Mouse (Mus musculus) cerebellum, adult 11 months (tissue): ENCODE measurements around the gene Slc26a6.

Experiments
- DNase-seq: peaks from one replicate; pipeline ENCODE4 v3.0.0; 2022

Slc26a6 gene

DNA sequence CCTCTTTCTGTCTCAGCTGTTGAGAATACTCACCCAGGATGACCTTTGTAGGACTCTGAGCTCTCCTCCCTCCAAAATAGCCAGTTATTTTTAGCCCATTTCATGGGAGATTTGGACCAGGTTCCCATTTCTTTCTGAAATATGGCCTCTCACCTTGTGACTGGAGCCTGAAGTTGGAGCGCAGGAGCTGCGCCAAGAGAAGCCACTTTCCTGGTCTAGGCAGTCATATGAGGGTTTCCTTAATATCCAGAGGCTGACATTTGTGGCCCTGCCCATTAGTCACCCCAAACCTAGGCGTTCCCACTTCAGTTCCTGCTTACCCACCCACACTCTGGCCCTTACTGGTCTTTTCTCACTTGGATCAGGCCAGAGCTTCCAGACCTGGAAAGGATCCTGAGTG lies at the start of gene Slc26a6:
Gene Slc26a6, plus strand, starts transcription at position 308 of the 400 bp plus-strand sequence.
- no peak for DNase-seq

DNA sequence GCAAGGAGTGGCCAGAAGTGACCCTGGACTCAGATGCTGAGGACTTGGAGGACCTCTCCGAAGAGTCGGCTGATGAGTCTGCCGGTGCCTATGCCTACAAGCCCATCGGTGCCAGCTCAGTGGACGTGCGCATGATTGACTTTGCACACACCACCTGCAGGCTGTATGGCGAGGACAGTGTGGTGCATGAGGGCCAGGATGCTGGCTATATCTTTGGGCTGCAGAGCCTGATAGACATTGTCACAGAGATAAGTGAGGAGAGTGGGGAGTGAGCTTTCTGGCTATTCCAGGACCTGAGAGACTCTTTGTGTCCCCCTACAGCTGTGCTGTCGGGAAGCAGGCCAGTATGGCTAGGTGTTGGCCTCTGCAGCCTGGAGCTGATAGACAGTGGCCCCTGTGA lies 47.3 kb upstream of the Slc26a6 start:
- no peak for DNase-seq

DNA sequence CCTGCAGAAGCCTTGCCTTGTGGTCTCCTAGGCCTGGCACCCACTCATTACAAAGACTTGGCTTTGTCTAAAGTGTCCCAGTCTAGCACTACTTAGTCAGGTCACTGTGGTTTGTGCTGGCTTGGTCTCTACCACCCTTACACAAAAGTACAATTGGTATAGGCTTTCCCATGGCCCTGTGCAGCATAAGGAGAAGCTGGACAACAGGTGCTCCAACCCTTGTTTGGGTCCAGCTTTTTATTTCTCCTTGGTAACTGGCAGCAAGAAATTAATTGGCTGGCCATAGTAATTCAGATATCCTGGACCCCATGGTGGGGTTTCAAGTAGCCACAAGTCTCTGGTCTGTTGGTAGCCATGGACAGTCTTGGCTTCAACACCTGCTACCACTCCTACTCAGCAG lies 46.7 kb upstream of the Slc26a6 start:
- DNase-seq, result no peak

DNA sequence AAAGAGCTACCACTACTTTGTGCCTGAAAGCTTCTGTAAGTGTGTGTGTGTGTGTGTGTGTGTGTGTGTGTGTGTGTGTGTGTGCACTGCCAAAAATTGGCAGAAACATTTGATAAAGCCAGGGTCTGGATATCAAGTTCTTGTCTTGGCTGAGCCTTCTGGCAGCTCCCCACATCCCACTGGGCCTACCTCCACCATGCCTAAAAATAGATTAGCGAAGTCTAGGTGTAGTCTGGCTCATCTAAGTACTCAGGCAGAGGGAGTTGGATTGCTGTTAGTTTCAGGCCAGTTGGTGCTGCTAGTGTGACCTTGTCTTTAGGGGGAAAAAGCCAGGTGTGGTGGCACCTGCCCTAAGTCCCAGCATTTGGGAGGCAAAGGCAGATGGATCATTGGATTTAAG lies 46.3 kb upstream of the Slc26a6 start:
- peak; percentile 27 for DNase-seq

DNA sequence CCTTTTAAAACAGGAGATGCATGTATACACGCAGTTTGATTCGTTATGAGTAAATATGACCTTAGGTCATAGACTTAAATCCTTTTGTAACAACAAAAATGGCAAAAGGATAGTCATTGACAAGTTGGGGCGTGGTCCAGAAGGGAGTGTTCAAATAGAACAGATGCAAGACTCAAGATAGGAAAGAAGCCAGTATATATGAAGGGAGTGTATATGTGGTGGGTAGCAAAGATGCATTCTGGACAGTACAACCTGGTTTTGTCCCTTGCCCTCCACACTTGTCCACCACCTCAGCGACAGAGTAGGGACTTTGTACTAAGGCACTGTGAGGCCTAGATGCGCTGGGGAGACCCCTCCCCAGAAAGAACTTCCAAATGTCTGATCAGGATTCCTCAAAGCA lies 45.4 kb upstream of the Slc26a6 start:
- no peak for DNase-seq

DNA sequence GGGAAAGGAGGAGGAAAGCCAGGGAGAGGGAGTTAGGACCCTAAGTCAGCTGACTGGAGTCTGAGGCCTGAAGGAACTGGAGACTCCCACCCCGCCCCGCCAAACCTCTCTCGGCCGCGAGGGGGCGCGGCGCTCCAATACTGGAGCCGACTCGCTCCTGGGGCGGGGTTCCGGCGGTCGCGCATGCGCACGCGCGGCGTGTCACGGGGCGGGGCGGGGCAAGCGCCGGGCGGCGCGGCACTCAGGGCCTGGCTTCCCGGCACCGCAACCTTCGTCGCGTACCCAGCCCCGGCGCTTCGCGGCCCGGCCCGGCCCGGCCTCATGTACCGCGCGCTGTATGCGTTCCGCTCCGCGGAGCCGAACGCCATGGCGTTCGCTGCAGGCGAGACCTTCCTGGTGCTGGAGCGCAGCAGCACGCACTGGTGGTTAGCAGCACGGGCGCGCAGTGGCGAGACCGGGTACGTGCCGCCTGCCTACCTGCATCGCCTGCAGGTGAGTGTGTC lies 44.9 kb upstream of the Slc26a6 start, which contains the start of gene Nckipsd:
Gene Nckipsd, plus strand, starts transcription at position 206 of the 503 bp plus-strand sequence.
- DNase-seq, result peak; percentile 95

DNA sequence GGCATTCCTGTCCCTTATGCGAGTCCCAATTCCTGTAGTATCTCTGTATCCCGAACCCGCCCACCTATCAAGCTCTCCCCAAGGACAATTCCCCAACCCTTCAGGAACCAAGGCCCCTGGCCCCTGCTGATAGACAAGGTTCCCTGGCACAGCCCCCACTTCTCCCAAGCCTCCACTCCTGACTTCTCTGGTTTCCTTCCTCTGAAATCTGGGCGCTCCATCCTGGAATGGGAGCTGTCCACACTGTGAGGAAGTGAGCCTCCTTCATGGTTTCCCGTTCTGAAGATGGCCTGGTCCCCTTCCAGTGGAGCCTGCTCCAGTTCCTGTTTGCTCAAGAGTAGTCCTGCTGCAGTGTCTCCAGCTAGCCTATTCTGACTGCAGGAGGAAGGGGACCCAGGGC lies 43.9 kb upstream of the Slc26a6 start:
- no peak for DNase-seq

DNA sequence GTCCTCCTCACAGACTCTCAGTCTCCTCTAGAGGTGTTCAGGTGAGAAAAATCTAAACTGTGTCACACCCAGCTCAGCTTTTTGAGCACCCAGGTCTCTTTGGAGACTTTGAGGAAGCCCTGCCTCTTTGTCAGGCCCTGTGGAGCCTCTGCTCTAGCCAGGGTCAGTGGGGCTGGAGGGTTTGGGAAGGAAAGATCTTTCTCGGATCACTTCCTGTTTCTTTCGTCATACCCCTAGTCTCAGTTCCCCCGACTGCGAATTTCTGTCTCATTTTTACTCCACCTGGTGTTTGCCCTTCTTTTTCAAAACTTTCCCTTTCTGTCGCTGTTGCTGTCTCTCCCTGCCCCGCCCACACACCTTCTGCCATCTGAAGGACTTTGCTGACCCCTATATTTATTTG lies 43.4 kb upstream of the Slc26a6 start:
- no peak for DNase-seq

DNA sequence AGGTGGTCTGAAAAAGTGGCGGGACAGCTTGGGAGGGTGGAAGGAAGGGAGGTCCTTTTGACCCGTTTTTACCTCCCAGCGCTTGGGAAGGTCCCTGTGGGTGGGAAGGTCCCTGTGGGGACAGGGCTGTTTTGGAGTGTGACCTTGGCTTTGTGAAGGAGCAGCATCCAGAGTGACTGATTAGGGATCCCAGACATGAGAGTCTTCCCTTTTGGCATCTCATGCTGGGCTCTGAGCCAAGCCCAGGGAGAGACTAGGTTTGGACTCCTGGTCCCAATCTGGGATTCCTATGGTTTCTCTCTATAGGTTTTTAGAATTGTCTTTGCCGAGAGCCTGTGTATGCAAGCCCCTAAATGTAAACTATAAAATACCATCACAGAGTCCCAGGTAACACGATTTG lies 42.6 kb upstream of the Slc26a6 start:
- no peak for DNase-seq

DNA sequence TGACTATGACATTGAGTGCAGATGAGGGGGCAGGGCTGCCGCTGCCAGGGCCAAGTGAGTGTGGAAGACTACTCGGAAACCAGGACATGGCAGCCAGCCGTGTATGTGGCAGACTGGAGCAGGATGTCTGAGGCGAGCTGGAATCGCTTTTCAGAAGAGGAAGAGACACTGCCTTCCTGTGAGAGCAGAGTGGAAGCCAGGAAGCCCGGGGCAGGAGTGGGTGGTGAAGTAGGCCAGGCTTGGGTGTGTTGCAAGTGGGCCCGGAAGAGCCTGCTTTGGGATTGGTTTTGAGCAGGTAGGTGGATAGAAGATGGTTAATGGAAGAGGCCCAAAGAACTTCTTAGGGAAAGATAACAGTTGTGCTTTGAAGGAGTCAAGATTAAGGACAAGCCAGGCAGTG lies 37.5 kb upstream of the Slc26a6 start:
- no peak for DNase-seq

DNA sequence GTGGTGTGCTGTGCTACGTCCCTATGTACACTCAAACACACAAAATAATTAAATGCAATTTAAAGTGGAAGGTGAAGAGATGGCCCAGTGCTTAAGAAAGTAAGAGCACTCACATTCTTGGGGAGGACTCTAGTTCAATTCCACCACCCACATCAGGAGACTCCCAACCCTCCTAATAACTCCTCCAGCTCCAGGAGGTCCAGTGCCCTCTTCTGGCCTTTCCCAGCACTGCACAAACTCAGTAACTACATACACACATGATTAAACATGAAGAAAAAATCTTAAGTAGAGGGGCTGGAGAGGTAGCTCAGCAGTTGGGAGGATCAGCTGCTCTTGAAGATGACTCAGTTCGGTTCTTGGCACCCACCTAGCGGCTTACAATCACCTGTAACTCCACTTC lies 33.6 kb upstream of the Slc26a6 start:
- no peak for DNase-seq

DNA sequence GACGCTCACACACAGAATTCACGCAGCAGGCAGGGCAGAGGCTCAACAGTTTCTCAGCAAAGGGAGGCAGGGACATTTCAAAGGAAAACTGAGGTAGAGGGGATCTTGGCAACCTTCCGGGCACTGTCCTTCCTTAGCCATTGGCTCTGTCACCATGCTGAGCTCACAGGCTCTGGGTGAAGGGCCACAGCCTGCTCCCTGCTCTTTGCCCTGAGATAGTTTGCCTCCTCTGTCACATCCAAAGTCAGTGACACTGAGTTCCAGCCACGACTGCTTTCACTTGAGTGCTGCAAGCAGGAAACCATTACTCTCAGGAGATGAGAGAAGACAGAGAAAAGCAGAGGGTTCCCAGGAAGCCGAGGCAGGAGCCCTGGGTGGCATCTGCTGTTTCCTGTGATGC lies 33.0 kb upstream of the Slc26a6 start:
- DNase-seq, result no peak

DNA sequence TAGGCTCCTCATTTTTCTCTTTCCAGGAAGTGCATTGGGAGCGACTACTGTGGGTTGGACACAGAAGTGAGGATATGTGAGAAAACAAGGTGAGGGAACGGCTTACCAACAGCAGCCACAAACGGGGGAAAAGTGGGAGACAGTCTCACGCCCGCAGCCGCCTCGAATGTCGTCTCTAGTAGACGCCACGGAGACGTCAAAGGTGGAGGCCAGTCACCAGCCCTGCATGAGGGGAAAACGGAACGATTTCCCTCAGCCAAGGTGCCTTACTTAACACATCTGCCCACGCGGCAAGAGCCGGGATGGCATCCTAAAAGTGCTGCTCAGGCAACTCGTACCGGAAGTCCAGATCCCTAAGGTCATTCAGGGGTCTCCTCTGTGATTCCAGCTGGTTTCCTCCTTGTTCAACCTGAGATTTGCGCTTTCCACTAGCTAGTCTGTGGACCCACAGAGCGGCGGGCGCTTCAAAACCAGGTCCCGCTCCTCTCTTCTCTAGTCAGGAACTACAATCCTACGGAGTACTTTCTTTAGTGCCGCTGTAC lies 28.9 kb upstream of the Slc26a6 start:
- DNase-seq, result no peak

DNA sequence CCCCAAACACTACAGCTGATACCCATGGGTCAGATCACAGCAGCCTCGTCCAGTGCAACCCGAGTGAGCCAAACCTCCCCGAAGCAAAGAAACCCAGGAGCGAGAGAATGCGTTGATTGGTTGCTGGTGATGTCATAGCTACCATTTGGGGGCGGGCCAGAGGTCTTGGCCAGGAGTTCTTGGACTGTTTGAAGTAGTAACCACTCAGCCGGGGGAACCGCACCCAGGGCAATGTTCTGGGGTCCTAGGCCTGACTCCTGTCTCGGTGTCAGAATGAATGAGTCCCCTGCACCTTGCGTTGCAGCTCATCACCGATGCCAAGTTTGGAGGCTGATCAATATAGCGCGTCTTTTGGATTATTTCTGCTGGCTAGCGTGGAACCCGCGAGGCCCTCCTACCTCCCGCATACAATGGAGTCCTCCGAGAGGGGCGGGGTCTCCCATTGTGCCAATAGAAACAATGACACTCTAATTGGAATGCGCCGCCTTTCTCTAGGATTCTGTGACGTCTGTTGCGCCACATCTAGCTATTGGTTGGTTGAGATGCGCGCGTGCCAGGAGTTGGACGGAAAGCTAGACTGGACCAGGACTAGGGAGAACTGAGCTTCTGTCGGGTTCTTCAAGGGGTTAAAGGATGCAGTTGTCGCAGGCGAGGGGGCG lies 28.2 kb upstream of the Slc26a6 start:
- DNase-seq, result peak; percentile 98

DNA sequence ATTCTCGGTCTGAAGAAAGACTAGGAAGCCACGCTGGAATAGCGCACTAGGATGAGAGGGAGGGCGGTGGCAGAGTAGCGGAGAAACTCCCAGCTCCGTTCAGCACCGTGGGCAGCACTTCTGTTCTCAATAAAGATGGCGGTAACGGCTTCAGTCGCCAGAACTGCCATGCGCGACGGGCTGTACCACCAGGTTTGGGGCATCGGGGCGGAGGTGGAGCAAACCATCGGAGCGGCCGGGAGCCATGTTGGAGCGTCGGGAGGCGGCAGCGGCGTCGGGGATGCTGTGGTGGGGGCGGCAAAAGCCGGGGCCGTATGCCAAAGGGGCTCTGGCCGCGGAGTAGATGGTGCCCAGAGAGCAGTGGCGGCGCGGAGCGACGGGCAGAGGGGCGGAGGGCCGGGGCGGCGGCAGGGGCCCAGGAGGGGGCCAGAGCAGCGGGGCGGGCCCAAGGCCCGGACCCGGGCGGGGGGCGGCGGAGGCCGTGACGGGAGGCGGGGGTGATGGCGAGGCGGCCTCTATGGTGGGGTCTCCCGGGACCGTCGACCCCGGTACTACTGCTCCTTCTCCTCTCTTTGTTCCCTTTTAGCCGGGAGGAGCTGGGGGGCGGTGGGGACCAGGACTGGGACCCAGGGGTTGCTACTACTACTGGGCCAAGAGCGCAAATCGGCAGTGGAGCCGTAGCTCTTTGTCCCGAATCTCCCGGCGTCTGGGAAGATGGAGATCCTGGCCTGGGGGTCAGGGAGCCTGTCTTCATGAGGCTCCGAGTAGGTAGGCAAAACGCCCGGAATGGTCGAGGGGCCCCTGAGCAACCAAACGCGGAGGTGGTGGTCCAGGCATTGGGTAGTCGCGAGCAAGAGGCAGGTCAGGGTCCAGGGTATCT lies 27.0 kb upstream of the Slc26a6 start, which contains the start of gene Celsr3:
Gene Celsr3, plus strand, starts transcription at position 501 of the 880 bp plus-strand sequence.
- DNase-seq, result peak; percentile 92

DNA sequence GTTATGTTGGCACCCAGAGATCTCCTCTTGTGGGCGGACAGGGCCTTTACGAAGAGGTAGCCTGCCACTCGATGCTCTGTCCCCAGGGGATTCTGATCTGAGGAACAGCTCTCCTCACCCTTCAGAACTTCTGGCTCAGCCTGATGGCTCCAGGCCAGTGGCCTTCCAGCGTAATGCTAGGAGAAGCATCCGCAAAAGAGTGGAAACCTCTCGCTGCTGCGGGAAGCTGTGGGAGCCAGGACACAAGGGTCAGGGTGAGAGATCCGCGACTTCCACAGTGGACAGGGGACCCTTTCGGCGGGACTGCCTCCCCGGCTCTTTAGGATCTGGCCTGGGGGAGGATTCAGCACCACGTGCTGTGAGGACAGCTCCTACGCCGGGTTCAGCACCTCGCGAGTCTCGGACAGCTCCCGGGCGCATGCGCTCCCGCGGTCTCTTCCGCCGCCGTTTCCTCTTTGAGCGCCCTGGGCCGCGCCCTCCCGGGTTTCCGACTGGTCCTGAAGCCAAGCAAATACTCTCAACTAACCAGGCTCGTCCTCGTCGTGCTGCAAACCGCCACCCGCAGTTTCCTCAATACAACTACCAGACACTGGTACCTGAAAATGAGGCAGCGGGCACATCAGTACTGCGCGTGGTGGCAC lies 26.3 kb upstream of the Slc26a6 start:
- DNase-seq, result peak; percentile 77

DNA sequence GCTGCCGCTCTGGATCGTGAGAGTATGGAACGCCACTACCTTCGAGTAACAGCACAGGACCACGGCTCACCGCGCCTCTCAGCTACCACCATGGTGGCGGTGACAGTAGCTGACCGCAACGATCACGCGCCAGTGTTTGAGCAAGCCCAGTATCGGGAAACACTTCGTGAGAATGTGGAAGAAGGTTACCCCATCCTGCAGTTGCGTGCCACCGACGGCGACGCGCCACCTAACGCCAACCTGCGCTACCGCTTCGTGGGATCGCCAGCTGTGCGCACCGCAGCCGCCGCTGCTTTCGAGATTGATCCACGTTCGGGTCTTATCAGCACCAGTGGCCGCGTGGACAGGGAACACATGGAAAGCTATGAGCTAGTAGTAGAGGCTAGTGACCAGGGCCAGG lies 25.6 kb upstream of the Slc26a6 start:
- DNase-seq, result no peak

DNA sequence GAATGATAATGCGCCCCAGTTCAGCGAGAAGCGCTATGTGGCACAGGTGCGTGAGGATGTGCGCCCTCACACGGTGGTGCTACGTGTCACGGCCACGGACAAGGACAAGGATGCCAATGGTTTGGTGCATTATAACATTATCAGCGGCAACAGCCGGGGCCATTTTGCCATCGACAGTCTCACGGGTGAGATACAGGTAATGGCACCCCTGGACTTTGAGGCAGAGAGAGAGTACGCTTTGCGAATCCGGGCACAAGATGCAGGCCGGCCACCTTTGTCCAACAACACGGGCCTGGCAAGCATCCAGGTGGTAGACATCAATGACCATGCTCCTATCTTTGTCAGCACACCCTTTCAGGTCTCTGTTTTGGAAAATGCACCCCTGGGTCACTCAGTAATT lies 25.2 kb upstream of the Slc26a6 start:
- no peak for DNase-seq

DNA sequence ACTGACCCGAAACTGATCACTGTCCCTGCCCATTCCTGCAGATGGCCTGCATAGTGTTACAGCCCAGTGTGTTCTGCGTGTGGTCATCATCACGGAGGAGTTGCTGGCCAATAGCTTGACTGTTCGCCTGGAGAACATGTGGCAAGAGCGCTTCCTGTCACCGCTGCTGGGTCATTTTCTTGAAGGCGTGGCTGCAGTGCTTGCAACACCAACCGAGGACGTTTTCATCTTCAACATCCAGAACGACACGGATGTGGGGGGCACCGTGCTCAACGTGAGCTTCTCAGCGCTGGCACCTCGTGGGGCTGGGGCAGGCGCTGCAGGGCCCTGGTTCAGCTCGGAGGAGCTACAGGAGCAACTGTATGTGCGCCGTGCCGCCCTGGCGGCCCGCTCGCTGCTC lies 21.4 kb upstream of the Slc26a6 start:
- no peak for DNase-seq

DNA sequence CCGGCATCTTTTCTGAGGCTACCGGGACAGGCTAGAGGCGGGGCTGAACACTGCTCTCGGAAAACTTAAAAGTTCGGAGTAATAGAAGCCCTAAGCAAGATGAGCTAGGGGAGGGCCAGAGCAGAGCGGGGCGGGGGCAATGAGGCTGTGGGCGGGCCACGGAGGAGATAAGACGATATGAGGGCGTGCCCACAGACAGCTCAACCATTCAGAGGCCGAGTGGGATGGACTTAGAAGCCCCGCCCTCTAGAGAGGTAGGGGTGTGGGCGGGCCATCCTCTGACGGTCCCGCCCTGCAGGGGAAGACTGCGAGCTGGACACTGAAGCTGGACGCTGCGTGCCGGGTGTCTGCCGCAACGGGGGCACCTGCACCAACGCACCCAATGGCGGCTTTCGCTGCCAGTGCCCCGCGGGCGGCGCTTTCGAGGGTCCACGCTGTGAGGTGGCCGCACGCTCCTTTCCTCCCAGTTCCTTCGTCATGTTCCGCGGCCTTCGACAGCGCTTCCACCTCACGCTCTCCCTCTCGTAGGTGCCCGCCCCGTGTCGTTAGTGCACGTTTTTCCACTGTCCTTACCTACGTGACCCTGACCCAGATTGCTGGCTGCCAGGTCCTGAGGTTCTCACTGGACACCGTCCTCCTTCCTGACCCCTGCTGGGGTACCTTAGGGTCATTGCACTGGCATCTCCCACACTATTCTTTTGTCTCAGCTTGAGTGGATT lies 20.5 kb upstream of the Slc26a6 start:
- DNase-seq, result peak; percentile 76

DNA sequence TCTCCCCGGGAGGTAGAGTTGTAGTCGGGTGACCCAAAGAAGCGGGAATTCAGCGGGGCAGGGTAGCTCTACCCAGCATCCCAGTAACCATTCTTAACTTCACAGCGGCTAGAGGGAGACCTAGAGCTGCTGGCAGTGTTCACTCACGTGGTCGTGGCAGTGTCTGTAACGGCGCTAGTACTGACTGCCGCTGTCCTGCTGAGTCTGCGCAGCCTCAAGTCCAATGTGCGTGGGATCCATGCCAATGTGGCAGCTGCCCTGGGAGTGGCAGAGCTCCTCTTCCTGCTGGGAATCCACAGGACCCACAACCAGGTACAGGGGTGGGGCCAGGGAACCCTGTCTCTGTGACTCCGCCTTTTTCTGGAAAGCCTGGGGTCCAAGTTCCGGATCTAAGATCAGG lies 10.1 kb upstream of the Slc26a6 start:
- DNase-seq, result peak; percentile 78

DNA sequence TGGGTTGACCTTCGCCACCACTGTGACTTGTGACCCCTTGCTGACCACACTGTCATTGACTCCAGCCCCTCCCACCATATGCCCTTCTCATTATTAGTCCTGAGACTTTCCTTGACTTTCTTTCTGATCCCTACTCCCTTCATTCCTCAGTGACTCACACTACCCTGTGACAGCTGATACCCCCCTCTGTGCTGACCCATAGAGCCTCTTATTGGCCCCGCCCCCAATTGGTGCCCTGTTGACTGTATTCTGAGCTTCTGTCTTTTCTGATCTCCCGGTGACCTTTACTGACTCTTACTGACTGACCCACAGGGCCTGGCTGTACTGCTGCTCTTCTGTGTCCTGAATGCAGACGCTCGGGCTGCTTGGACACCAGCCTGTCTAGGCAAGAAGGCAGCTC lies 7.7 kb upstream of the Slc26a6 start:
- DNase-seq, result no peak

DNA sequence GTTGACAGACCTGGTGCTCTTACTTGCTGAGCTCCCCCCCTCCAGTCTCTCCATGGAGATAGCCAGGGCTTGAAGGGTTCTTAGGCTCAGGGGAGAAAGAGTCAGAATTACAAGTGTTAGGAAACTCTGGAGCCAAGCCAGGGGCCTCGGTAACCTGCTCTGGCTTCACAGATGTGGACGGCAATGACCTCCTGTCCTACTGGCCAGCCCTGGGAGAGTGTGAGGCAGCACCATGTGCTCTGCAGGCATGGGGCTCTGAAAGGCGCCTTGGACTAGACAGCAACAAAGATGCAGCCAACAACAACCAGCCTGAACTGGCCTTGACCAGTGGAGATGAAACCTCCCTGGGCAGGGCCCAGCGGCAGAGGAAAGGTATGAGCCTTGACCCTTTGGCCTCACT lies 5.7 kb upstream of the Slc26a6 start:
- no peak for DNase-seq
